Mouse (Mus musculus): Measurements from ENCODE around the gene S100a7a.
A peak's percentile ranks its signal among the peaks of the same experiment; 100 is the strongest.

The S100a7a gene

GRCm38 (mm10) chr3:90653717-90654116, at the start of gene S100a7a:
Gene S100a7a, plus strand, starts transcription at chr3:90654017.
- no peak for DNase-seq (ENCODE audit: low spot score)

GRCm38 (mm10) chr3:90604416-90604815, 49.4 kb upstream of the S100a7a start:
- no peak for DNase-seq (ENCODE audit: low spot score)

DNA sequence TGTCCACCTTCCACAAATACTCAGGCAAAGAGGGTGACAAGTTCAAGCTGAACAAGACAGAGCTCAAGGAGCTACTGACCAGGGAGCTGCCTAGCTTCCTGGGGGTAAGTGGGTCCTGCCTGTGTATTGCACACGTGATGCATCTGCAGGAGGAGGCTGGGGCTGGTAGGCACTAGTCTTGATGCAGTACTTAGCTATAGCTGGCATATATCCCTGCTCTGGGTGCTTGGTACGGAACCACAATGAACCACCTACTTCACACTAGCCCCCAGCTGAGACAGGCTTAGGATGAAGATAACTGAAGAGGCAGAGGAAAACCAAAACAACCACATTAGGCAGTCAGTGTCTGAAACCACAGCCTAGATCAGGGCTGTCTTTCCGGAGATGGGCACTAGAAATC, 48.8 kb upstream of the S100a7a start:
- no peak for DNase-seq (ENCODE audit: low spot score)

DNA sequence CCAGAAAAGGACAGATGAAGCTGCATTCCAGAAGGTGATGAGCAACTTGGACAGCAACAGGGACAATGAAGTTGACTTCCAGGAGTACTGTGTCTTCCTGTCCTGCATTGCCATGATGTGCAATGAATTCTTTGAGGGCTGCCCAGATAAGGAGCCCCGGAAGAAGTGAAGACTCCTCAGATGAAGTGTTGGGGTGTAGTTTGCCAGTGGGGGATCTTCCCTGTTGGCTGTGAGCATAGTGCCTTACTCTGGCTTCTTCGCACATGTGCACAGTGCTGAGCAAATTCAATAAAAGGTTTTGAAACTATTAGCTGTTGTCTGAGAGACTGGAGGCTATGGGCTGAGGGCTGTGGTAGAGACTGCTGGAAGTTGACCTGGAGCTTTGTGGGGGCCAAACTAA, 48.1 kb upstream of the S100a7a start:
- DNase-seq (ENCODE audit: low spot score): no peak

GRCm38 (mm10) chr3:90606185-90606584, 47.6 kb upstream of the S100a7a start:
- DNase-seq (ENCODE audit: low spot score): peak; percentile 75

- DNase-seq (ENCODE audit: low spot score): no peak
Measured at GRCm38 (mm10) chr3:90607361-90607760, 46.5 kb upstream of the S100a7a start.

- DNase-seq (ENCODE audit: low spot score): no peak
Measured at GRCm38 (mm10) chr3:90608223-90608622, 45.6 kb upstream of the S100a7a start, which contains the start of gene S100a5. Gene S100a5, plus strand, starts transcription at chr3:90608523.

- no peak for DNase-seq (ENCODE audit: low spot score)
Measured at GRCm38 (mm10) chr3:90609102-90609501, 44.7 kb upstream of the S100a7a start.

DNA sequence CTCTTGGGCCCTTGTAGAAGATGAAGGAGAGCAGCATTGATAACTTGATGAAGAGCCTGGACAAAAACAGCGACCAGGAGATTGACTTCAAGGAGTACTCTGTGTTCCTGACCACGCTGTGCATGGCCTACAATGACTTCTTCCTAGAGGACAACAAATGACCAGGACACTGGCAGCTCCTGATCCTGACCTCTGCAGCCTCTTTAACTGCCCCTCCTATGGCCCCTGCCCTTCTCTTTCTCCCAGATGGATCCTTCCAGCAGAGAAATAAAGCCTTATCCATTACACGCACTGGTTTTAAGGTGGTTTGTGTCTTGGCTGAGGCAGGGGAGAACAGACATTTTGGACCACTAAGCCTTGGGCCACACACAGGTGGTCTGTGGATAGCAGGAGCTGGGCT, 42.3 kb upstream of the S100a7a start:
- no peak for DNase-seq (ENCODE audit: low spot score)

GRCm38 (mm10) chr3:90612061-90612460, 41.8 kb upstream of the S100a7a start:
- DNase-seq (ENCODE audit: low spot score): no peak

GRCm38 (mm10) chr3:90612728-90613291, 41.0 kb upstream of the S100a7a start, which contains the start of gene S100a6:
Gene S100a6, plus strand, starts transcription at chr3:90612882.
- DNase-seq (ENCODE audit: low spot score): peak; percentile 91

GRCm38 (mm10) chr3:90613461-90614147, 40.2 kb upstream of the S100a7a start:
- DNase-seq (ENCODE audit: low spot score): no peak

DNA sequence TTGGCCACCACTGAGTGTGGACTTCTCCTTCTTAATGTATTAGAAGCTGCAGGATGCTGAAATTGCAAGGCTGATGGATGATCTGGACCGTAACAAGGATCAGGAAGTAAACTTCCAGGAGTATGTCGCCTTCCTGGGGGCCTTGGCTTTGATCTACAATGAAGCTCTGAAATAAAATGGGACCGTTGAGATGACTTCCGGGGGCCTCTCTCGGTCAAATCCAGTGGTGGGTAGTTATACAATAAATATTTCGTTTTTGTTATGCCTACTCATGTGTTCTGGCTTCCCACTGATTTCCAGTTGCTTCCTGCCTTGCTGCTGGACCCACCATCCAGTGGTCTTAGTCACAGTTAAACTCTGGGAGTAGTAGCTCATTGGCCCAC, 39.7 kb upstream of the S100a7a start:
- no peak for DNase-seq (ENCODE audit: low spot score)

GRCm38 (mm10) chr3:90614611-90615251, 39.1 kb upstream of the S100a7a start:
- no peak for DNase-seq (ENCODE audit: low spot score)

DNA sequence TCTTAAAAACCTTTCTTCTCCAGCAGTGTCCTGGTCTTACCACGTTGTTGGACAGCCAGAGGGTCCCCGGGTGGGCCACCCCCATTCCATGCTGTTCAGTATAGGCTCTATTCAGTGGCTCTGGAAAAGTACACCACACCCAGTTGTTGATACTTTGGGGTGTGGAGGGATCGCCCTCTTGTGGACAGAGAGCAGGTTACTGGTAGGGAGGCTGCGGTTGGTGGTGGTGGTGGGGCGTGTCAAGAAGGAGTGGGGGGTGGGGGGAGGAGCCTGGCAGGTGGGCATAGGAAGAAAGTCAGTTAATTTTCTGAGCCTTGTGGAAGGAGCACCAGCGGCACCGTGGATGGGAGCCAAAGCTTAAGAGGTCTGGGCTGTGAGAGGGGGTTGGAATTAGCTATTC, 38.4 kb upstream of the S100a7a start:
- DNase-seq (ENCODE audit: low spot score): peak; percentile 76

- DNase-seq (ENCODE audit: low spot score): no peak
Measured at GRCm38 (mm10) chr3:90615911-90616310, 37.9 kb upstream of the S100a7a start.

DNA sequence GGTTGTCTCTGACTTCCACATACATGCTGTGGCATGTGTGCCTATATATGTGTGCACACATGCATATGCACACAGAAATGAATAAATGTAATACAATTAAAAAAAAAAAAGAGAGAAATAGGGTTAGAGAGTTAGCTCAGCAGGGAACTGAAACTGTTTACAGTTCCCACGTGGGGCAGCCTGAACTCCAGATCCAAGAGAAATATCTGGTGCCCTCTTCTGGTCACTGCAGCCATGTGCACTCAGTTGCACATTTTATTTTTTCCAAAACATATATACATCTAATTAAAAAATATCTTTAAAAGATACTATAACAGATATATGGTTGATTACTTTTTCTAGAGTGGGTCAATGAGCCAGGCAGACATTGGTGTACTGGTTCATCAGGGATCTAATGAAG, 36.2 kb upstream of the S100a7a start:
- DNase-seq (ENCODE audit: low spot score): no peak

DNA sequence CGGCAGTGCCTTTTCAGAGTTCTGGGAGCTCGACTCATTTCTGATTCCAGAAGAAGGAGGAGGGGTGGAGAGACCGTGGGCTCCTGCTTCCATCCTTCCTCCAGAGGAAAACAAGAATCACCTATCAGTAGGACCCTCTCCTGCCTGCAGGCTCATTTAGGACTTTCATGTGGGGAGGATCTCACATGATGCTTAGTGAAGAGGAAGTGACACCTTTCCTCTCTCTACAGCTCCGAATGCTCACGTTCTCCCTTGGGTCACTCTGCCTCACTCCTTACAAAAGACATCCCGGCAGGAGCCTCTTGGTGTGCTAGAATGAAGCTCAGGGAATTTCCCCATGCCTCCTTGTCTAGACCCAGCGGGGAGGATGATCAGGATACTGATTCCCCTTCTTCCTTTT, 32.3 kb upstream of the S100a7a start:
- DNase-seq (ENCODE audit: low spot score): no peak

- DNase-seq (ENCODE audit: low spot score): peak; percentile 46
Measured at GRCm38 (mm10) chr3:90623435-90624071, 30.3 kb upstream of the S100a7a start.

- no peak for DNase-seq (ENCODE audit: low spot score)
Measured at GRCm38 (mm10) chr3:90625496-90625895, 28.3 kb upstream of the S100a7a start.

DNA sequence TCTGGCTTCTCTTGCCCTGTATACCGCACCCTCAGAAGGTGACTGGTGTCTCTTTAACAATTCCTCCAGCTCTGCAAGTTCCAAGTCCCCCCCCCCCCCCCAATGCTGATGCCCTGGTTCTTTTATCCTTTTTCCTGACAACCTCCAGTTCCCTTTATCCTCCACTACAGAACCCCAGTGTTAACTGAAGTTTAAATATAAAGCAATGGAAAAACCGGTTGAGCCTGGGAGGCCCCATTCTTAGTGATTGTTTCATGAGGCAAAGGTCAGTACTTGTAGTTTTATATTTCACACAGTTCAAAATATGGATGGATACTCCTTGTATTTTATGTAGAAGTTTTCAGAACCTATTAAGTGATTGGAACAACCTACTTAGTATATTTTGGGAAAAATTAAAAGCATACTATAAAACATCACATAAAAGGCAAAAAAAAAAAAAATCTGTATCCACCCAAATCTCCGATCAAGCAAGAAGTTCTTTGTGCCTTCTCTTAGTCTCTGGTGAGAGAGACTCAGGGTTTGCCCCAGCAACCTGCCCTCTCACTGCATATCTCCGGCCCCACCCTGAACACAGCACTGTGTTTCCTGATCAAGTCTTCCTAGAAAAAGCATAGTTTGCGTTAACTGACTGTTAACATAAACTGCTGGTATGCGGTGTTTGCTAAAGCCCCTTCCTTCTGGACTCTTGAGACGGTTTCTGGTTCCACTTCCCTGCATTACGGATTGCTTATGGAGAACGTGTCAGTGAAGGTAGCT, 27.4 kb upstream of the S100a7a start:
- DNase-seq (ENCODE audit: low spot score): no peak

DNA sequence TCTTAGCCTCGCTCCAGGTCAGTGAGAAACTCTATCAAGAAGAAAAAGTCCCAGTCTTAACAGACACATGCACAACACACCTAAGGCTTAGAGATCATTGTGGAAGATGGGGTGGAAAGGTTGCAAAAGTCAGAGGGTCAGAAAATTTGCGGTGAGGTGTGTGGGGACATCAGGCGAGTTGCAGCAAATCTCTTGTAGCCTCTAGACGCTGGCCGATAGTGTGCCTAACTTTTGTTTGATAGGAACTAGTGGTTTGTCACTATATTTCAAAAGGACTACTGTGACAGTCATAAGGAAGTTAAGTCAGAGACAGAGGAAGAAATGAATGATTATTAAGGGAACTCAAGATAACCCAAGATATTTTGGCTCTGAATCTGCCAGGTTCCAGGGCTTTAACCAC, 26.5 kb upstream of the S100a7a start:
- DNase-seq (ENCODE audit: low spot score): no peak
